Mouse (Mus musculus): ENCODE results near the gene Pnkd.

Gene Pnkd

GRCm38 (mm10) chr1:74363437-74363836, 78.7 kb downstream of the Pnkd start:
- no peak for DNase-seq

- no peak for DNase-seq
These were observed 79.5 kb downstream of the Pnkd start for GRCm38 (mm10) chr1:74364270-74364669.

- DNase-seq: peak in 1 of 2 experiments; percentile 38
These were observed 83.3 kb downstream of the Pnkd start for GRCm38 (mm10) chr1:74367886-74368645.

GRCm38 (mm10) chr1:74370040-74370439, 85.3 kb downstream of the Pnkd start:
- no peak for DNase-seq

- no peak for DNase-seq
These were observed 88.6 kb downstream of the Pnkd start for GRCm38 (mm10) chr1:74373372-74373771.

- no peak for DNase-seq
These were observed 90.2 kb downstream of the Pnkd start, which contains the start of gene Slc11a1 for GRCm38 (mm10) chr1:74374980-74375379. TSS of gene Slc11a1 (plus strand) at chr1:74375195.

- DNase-seq: no peak
These were observed 90.8 kb downstream of the Pnkd start for GRCm38 (mm10) chr1:74375561-74375960.

GRCm38 (mm10) chr1:74376396-74376795, 91.7 kb downstream of the Pnkd start:
- DNase-seq: no peak

GRCm38 (mm10) chr1:74379058-74379504, 94.4 kb downstream of the Pnkd start:
- no peak for DNase-seq

GRCm38 (mm10) chr1:74380484-74380883, 95.8 kb downstream of the Pnkd start:
- no peak for DNase-seq

GRCm38 (mm10) chr1:74381588-74382021, 96.9 kb downstream of the Pnkd start:
- no peak for DNase-seq

GRCm38 (mm10) chr1:74383385-74383784, 98.7 kb downstream of the Pnkd start:
- no peak for DNase-seq

GRCm38 (mm10) chr1:74384525-74384924, 99.8 kb downstream of the Pnkd start:
- no peak for DNase-seq

- no peak for DNase-seq
These were observed 100.3 kb downstream of the Pnkd start for GRCm38 (mm10) chr1:74385064-74385463.

GRCm38 (mm10) chr1:74385531-74385930, 100.8 kb downstream of the Pnkd start:
- DNase-seq: no peak

GRCm38 (mm10) chr1:74386363-74386713, 101.6 kb downstream of the Pnkd start:
- no peak for DNase-seq

- DNase-seq: peak; percentile 93 to 97
These were observed 102.1 kb downstream of the Pnkd start for GRCm38 (mm10) chr1:74386714-74387385.

GRCm38 (mm10) chr1:74387386-74387988, 102.8 kb downstream of the Pnkd start:
- DNase-seq: no peak

GRCm38 (mm10) chr1:74388398-74388920, 103.7 kb downstream of the Pnkd start:
- DNase-seq: no peak

- DNase-seq: no peak
These were observed 105.1 kb downstream of the Pnkd start for GRCm38 (mm10) chr1:74389831-74390286.

GRCm38 (mm10) chr1:74390287-74390906, 105.7 kb downstream of the Pnkd start:
- peak; percentile 57 to 63 for DNase-seq

GRCm38 (mm10) chr1:74390924-74391748, 106.4 kb downstream of the Pnkd start, which contains the start of gene Ctdsp1:
TSS of gene Ctdsp1 (plus strand) at chr1:74391509.
- peak; percentile 97 to 98 for DNase-seq
